ENCODE assay signal across 12 mouse cellular contexts in genomic region chr9:44552161-44552560, GRCm38 (mm10). TPM values are rescaled to one million over a fixed set of nuclear protein-coding genes. Genes with fewer than 3 reads are reported as not detected.
A peak's percentile ranks its signal among the peaks of the same experiment; 100 is the strongest.
DNase-seq lines count a peak whose midpoint lies in the region.
"Had no signal": no experiment of that assay in that cellular context is flagged by ENCODE, and none has a peak within 500 bp of the region (broad histone marks: within the 10 kb centered on the region; RNA-seq: fewer than 3 reads in every experiment).

No protein-coding gene starts in this region.

- no peaks in the 10 kb centered on the region for H3K36me3 ChIP-seq in hindbrain, embryonic 10.5 days
- H3K36me3 ChIP-seq: hindbrain, embryonic 13.5 days; midbrain, embryonic 10.5 days had no signal

- no peaks in the 10 kb centered on the region for H3K9me3 ChIP-seq in hindbrain, embryonic 10.5 days
- H3K9me3 ChIP-seq: hindbrain, embryonic 13.5 days; midbrain, embryonic 10.5 days had no signal

- DNase-seq in gastrocnemius, postnatal 10 days: peak; percentile 24
- DNase-seq in gastrocnemius, adult 8-10 months (ENCODE audit: low spot score in 2 of 2): no peak
- peak; percentile 87 for DNase-seq in 3T3-L1 (ENCODE audit: low read depth, low spot score)
- peak; percentile 50 for DNase-seq in heart, postnatal 4 days
- DNase-seq in lung, postnatal 36 days: peak; percentile 90
- DNase-seq in hindbrain, embryonic 10.5 days (ENCODE audit: low spot score): no peak
- no peak for DNase-seq in B cell, adult 2 months
- DNase-seq in layer of hippocampus, adult 18-20 months (ENCODE audit: low spot score in 2 of 2): no peak

- H3K27ac ChIP-seq in hindbrain, embryonic 10.5 days: no peak overlapping the region
- H3K27ac ChIP-seq: hindbrain, embryonic 13.5 days; midbrain, embryonic 10.5 days had no signal

- no peaks in the 10 kb centered on the region for H3K27me3 ChIP-seq in hindbrain, embryonic 10.5 days (ENCODE audit: insufficient read depth, poor library complexity, severe bottlenecking)
- H3K27me3 ChIP-seq: hindbrain, embryonic 13.5 days had no signal

- H3K4me1 ChIP-seq in hindbrain, embryonic 10.5 days (replicated peaks): no peaks in the 10 kb centered on the region
- H3K4me1 ChIP-seq: hindbrain, embryonic 13.5 days; midbrain, embryonic 10.5 days had no signal

- H3K4me3 ChIP-seq in hindbrain, embryonic 10.5 days: no peak overlapping the region
- H3K4me3 ChIP-seq: hindbrain, embryonic 13.5 days; midbrain, embryonic 10.5 days had no signal

- 83% methylated on average over 8 of the region's 8 CpGs for WGBS in hindbrain, embryonic 10.5 days

RNA-seq across cellular contexts. Expression of gene Cxcr5, which starts 9.5 kb away (rescaled TPM):
- total RNA-seq in gastrocnemius, postnatal 10 days (2021): not detected
- total RNA-seq in gastrocnemius, adult 8-10 months (2022): not detected
- under 1 TPM; 0.14 to 0.29 TPM for total RNA-seq in heart, postnatal 4 days (2021)
- not detected in 2 replicates for polyA plus RNA-seq in hindbrain, embryonic 10.5 days (2016; fragmentation: Nextera tagmentation; extraction: Ambion mirVana)
- total RNA-seq in layer of hippocampus, adult 18-20 months (2021): not detected
- total RNA-seq: common myeloid progenitor, adult 5-6 weeks; left cerebral cortex, postnatal 14 days had no signal
- polyA plus RNA-seq: midbrain, embryonic 10.5 days had no signal

RNA-seq across cellular contexts. Expression of gene Ddx6, which starts 52.5 kb away (rescaled TPM):
- 10 to 100 TPM; 72.0 to 78.9 TPM for total RNA-seq in gastrocnemius, postnatal 10 days (2021)
- 10 to 100 TPM; 71.3 to 85.3 (median 74.4) TPM for total RNA-seq in gastrocnemius, adult 8-10 months (2022)
- 100 to 1,000 TPM in 1 of 2 experiments, 10 to 100 TPM in 1; 99.8 to 101 TPM for total RNA-seq in heart, postnatal 4 days (2021)
- 16.8 and 21.0 TPM in 2 replicates for polyA plus RNA-seq in hindbrain, embryonic 10.5 days (2016; fragmentation: Nextera tagmentation; extraction: Ambion mirVana)
- total RNA-seq in layer of hippocampus, adult 18-20 months (2021): 100 to 1,000 TPM; 145 to 146 TPM

Comparison
In these comparisons a context has a peak if more than half of its experiments do, and no peak if none do; other contexts are left out.
1. DNase-seq: peak in gastrocnemius, postnatal 10 days (single experiment), 3T3-L1 (single experiment), heart, postnatal 4 days (single experiment) and lung, postnatal 36 days (single experiment); none in gastrocnemius, adult 8-10 months (0 of 2), hindbrain, embryonic 10.5 days (single experiment), B cell, adult 2 months (0 of 2) and layer of hippocampus, adult 18-20 months (0 of 2).